Mouse (Mus musculus) yolk sac, embryonic 10.5 days (tissue): ENCODE data around the gene Fam172a.
A peak's percentile ranks its signal among the peaks of the same experiment; 100 is the strongest.

Experiments
- DNase-seq: peaks from one replicate; pipeline ENCODE4 v3.0.0-alpha.2; 2017; ENCODE audit warnings: low spot score

Gene Fam172a

DNA sequence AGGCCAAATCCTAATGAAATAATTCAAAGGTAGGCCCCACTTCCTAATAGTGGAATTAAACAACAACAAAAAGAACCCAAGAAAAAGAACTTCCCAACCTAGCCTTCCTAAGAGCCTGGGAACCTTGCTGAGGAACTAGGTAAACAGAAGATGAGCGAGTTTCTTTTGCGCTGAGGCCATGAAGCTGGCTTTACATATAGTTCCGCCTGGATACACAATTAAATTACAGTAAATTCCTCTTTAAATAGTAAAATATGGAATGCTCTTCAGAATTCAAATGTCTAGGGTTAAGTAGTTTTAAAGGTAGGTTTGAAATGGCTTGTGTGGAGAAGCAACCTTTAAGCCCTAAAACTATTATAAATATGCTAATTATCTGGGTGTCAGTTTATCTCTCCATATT is 478.4 kb downstream of the Fam172a start:
- no peak for DNase-seq

DNA sequence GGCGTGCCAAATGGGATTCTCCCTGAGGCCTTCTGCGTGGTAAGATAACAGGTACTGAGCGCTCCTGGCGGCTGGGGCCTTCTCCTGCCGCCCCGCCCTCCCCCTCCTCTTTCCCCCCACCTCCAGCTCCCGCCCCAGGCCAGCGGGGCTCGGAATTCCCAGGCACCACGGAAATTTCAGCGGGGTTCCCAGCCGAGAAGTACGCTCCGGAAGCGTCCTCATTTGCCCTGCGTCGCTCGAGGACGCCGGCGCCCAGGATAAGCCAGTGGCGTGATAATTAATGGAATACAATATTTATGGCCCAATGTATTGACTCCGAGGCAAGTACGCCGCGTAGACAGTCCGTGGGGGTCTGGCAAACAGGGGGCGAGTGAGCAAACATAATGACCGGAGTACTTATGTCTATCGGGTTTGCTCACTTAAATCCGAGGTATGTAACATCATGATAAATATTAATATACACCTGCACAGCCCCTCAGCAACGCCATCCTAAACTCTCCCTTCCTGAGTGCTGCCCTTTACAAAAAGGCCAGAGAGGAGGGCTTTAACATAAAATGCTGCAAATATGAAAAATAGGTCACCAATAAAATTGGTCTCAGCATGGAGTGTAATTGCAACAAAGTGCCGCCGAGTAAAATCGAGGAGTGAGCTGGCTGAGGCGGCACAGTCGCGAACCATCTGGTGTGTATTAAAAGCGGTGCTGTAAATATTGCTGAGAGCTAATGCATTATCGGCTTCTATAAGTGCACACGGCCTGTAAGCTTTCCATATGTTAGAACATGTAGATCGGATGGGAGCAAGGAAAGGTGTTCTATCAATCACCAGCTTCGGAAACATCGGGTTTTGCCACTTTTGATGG is 479.5 kb downstream of the Fam172a start:
- no peak for DNase-seq

DNA sequence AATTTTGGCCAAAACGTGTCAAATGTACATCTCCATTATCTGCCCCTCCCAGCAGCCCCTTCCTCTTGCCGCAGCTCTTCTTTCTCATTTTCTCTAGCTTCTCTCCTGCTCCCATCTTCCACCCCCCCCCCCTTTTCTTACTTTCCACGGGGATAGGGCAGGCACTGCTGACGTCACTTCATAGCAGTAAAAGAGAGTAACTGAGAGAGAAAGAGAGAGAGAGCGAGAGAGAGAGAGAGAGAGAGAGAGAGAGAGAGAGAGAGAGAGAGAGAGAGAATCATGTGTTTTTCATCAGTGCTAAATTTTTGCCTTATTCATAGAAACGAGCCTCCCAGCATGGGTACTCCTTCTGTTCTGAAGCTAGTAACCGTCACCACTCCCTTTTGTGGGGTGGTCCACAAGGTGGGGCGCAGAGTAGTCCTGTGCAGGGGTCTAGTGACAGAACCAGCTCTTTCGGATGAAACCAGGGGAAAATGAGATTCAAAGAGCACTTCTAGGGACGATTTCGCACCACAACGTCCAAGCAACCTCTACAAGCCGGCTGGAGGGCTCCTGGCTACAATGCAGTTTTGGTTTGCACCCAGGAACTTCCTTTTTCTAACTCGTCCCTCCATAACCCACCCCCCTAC is 480.2 kb downstream of the Fam172a start:
- no peak for DNase-seq

DNA sequence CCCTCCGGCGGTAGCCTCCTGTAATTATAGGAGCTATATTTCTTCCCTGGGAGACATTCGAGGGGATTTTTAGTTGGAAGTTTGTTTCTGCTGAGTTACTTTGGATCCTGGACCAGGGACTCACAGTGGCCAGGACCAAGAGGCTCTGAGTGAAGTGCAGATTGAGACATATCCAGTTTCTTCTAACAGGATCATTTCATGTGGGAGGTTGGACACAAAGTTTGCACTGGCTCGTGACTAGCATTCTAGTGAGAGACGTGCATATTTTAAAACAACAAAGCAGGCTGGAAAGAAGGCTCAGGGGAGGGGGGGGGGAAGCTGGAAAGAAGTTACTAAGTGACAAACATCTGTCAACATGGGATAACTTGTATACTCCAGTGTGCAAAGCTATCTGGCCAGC is 481.2 kb downstream of the Fam172a start:
- no peak for DNase-seq

DNA sequence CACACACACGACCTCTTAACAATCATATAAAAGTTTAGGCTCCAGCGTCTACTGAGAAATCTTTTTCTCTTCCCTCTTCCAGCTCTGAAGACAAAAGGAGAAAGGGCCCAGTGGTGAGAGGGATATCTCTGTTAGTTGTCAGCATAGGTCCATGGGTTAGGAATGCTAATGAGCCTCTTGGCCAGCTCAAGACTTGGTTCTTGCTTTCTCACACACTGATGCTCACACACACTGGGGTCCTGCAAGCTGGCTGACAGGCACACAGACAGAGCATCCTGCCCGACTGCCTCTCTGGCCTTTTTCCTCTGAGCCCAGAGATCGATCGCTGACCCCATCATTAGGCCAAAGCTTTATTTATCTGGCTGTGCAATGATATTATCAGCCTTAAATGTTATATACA is 482.2 kb downstream of the Fam172a start:
- no peak for DNase-seq

DNA sequence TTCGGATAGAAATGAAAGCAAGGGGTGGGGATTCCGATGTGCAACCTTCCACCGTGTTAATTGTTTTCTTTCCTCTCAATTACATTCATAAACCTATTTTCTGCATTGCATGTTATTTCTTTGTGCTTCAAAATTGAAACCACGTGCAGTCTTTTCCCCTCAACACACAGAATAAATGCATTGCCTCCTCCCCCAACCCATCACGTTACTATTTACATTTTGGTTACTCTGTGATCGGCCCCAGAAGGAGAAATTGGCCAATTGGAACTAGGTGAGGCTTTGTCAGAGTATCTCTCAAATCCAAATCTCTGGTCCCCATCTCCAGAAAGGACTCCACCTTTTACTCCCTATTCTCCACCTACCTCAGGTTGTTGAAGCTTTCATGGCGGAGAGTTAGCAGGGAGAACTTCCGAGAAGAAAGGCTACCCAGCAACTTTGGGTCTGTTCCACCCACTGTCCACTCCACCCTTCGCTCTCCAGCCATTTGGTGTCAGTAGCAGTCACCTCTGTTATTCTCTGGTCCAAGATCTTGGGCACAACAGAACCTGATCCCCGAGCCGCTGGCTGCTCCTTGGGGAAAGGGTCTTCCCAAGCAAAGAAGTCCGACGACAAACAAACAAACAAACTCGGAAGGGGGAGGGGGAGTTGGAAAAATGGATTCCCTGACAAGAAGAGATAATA is 483.1 kb downstream of the Fam172a start:
- no peak for DNase-seq

DNA sequence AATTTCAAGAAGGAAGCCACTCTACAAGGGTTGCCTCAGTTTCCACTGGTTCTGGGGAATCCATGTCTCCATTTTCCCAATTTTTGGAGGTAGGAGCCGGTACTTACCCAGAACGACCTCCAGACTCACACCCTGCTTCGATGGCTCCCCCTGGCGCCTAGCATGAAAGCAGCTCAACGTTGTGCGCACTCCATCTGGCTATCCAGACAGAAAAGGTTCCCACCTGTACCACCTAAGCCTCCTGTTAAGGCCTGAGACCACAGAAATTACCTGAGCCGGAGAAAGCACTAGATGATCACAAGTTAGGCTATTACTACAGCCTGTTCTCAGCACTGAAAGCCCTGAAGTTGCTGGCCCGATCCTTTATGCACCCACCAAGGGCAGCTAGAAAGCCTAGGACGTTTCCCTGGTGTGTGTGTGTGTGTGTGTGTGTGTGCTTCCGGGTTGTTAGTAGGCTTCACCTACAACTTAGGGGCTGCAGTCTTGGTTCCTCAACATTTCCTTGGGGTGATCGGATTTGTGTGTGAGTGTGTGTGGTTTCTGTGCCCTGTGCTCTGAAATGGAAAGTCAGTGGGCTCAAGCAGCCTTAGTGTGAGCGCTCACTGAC is 484.6 kb downstream of the Fam172a start:
- no peak for DNase-seq

DNA sequence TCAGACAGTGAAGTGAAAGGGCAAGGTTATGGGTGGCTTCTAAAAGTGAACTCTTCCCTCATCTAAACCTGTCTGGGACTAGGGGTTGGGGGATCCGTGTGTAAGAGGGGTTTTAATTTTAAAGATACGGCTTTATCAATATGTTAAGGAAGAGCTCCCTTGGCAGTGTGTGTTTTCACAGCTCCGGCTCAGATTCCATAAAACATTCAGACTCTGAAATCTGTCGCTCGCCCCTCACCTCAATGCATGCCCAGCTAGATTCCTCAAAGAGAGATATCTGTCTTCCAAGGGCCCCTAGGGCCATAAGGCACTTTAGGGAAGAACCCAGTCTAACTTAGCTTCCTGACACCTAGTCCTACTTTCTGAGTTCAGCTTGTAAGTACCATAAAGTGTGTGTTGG is 486.0 kb downstream of the Fam172a start:
- no peak for DNase-seq

DNA sequence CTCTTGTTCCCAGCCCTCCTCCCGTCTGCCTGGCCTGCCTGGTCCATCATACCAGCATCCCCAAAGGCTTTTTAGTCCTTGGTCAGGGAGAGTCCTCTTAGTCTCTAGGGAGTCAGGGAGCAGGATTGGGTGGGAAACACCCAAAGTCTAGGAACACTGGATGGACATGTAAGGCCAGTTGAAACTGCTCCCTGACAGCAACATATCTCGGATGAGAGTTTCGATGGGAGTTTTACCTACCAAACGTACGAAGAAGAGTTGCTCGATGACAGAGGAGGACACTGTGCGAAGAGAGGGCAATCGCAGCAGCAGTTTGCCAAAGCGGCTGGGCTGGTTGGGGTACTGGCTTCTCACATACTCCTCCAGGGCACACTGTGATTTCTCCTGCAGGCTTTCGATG is 487.8 kb downstream of the Fam172a start:
- DNase-seq: no peak

DNA sequence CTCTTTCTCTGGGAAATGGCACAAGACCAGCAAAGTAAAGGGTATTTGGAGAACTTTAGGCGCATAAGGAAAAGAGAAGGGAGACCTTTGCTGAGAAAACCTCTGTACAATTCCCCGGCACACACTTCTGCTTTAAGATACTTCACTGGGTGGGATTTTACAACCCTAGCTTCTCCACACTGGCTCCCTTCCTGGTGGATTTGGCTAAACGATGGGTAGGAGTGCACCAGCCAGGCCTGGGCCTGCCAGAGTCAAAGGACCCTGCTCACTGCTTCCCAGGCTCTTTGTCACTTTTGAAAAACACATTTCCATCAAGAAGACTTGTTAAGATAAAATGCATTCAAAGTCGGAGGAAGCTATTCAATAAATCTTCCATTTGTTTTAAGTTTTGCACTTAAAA is 491.4 kb downstream of the Fam172a start:
- no peak for DNase-seq

DNA sequence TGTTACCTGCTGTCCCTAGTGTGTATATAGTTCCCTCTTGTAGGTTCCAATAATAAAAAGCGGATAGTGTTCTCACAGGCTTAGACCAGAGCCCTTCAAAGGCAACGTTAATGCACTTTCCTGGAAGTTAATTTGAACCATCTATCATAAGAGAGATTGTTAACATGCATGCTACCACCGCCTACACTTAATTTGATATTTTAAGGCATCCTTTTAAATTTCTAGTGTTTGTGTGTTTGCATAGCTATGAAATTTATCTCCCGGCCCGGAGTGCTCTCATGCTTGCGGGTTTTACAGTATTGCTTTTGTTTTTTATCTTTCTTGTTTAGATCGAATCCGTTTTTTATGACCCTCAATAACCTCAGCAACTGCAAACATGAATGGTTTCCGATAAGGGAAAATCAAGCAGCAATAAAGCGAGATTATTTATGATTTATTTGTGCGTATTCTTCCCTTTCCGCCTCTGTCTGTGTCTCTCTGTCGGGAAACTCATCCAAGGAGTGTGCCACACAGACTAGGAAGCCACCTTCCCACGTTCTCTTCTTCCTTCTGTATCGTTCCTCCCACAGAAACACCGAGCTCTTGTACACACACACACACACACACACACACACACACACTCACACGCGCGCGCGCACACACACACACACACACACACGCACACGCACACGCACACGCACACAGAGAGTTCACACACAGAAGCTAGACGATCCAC is 492.5 kb downstream of the Fam172a start:
- DNase-seq: no peak

DNA sequence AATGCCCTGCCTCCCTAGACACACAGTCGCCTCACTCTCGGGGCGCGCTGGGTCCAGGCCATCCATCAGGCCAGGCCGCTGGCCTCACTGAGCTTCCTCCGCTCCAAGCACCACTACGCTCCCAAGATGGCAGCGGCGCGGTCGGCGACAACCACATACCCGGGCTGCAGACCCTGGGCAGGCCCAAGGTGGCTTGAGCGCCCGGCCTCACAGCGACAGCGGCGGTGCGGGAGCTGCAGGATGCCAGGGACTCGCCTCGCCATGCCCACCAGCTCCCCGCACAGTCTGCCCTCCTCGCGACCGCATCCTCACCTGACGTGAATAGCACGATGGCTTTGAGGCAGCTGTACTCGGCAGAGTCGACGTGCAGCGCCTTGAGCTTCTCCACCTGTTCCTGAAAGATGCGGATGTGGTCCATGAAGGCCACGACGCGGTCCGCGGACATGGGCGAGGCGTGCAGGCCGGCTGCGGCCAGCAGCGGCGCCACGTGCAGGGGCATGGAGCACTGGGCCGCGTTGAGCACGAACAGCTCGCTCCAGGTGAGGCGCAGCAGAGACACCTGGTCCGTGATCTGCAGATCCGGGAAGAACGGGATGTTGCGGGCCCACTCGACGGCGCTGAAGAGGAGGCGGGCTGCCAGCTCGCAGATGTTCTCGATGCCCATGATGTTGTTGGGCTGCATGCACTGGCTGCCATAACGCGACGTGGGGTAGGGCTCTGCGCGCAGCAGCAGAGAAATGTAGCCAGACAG is 493.2 kb downstream of the Fam172a start:
- no peak for DNase-seq

DNA sequence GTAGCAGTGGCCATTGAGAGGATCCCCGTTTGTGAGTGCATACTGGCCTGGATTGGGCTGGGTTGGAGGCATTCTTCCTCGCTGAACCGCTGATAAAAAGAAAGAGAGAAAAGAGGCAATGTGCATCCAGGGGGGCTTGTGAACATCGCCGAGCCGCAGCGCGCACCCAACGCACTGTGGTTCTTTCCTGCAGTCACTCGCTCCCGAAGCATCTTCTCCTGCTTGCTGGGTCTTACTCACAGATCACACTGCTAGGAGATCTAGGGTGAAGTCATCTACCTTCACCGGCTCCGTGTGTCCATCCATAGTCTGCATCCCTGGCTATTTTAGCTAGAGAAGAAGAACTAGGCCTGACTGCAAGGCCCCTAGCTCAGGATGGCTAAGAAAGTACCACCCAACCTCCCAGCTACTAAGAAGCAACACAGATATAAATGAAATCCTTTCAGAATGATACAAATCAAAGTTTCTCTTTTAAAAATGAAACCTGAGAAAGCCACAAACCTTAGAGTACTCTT is 493.8 kb downstream of the Fam172a start:
- DNase-seq: no peak

DNA sequence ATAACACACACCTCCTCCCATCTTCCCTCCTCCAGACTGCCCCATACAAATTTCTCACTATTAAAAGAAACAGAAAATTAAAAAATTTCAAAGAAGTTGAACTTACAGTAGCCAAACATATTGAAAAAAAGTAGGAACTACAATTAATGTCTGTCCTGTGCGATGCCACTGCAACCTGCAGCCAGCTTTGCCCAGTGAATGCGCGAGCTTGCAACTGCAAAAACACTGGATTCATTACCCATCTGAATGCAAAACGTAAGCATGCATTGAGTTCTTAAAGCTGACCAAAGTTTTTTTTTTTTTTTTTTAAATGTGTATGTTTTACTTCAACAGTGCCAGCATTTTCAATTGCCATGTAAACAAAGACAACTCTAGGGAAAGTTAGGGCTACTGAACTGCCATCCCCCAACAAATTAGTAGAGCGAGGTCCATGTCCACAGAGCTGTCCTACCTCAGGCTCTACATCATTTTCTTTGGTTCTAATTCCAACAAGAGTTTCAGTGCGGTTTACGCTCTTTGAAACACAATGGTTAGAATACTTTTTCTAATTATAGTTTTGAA is 494.5 kb downstream of the Fam172a start:
- DNase-seq: no peak

DNA sequence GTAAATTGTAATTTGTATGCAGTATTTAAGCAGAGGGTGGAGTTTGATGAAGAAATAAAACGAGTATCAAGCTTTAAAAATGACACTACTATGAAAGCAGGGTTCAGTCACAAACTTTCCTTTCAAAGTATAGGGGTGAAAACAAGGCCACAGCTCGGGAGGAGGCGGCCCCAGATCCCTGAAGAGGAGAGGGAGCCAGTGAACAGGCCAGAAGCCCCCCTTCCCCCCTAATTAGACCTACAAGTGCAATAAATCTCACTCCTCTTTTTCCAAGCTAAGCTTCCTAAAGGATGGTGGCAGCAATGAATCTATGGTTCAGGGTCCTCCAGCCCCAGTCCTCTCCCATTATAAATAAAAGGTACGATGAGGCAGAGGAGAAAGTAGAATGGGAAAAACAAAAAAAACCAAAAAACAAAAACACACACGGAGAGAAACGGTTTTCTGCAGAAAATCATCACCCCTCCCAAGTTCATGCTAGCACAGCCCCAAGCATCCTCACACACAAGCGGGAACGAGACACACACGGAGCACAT is 495.5 kb downstream of the Fam172a start:
- DNase-seq: no peak

DNA sequence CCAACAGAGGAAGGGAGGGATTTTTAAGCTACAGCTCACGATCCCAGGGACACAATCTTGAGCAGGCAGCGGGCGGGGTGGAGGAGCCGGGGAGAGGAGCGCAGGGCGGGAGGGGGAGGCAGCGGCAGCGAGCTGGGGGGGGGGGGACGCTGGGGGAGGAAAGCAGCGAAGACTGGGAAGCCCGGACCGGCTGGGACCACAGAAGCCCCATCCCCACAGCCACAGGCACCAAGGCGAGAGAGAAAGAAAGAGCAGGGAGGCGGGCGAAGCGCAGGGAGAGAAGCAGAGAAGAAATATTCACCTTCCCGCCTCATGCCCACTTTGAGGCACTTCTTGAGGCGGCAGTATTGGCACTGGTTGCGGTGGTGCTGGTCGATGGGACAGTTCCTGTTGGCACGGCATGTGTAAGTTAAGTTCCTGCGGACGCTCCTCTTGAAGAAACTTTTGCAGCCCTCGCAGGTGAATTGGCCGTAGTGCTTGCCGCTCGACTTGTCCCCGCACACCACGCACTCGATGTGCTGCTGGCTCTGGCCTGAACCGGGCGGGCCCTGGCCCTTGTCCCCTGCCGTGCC is 496.1 kb downstream of the Fam172a start:
- no peak for DNase-seq

DNA sequence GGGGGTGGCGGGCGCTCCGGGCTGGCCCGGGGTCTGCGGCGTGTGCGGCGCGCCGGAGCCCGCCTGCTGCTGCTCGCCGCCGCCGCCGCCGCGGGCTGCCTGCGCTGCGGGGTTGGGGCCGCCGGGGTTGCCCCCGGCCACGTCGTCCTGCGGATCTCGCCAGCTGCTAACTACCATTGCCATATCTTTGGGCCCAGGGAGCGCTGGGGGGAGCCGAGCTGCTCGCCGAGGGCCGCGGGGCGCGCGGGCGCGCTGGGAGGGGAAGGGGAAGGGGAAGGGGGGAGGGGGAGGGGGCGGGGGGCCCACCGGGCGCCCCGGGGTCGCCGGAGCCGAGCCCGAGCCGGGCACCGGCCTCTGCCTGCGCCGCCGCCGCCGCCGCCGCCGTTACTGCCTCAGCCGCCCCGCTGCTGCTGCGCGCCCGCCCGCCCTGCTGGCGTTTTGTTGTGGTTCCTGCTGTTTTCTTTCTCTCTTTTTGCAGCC is 496.6 kb downstream of the Fam172a start:
- DNase-seq: no peak

DNA sequence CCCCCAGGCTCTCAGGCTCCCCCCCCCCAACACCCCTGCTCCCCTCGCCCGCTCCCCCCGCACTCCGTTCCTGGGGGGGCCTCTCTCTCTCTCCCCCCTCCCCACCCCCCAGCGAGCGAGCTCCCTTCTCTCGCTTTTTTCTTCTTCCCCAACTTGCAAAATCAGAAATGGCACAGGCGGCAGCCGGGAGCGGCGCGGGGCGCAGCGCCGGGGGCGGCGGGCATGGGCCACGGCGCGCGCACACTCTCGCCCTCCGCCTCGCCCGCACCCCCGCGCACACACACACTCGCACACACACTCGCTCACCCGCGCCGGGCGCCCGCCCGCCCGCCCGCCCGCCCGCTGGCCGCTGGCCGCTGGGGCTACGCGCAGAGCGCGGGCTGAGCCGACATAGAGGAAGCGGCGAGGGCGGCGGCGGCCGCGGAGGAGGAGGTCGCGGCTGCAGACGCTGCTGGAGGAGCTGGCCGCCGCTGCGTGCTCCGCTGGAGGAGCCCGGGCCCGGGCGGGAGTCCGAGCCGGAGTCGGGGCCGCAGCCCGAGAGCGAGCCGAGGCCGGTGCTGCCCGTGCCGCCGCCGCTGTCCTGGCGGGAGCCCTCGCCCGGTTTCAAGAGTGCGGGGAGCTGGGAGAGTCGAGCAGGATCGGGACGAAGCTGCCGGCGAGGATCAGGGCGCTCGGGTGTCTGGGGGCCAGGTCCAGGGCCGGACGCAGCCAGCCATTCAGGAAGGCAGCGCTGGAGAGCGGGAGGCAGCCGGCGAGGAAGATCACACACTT is 497.2 kb downstream of the Fam172a start:
- DNase-seq: peak; percentile 67

DNA sequence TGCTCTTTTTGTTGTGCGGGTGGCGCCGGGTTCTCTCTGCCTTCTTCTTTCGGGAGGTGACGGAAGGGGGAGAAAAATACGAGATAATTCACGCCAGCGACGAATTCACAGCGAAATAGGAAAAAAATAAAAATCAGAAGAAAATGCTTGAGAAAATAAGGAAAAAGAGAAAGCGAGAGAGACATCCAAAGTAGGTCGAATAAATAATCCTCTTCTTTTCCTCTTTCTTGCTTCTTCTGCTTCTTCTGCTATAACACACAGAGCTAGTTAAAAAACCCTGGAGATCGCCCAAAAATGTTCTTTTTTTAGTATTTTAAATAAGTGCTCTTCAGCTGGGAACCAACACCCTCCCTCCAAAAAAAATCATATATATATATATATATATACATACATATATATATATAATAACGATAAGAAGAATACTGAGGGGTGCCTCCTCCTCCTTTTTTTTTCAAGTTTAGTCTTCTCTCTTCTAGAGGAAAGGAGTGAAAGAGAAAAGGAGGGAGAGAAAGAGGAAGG is 497.9 kb downstream of the Fam172a start, which contains the start of gene Nr2f1:
TSS of gene Nr2f1 (minus strand) at position 116 of the 519 bp plus-strand sequence.
- DNase-seq: no peak
